Mouse (Mus musculus) kidney, embryonic 15.5 days (tissue): ENCODE results near the gene Stpg4. TPM values are rescaled to one million over a fixed set of nuclear protein-coding genes. Genes with fewer than 3 reads are reported as not detected.

Experiments
- ATAC-seq: fragments of 200-750 bp; cut with Nextera tagmentation; replicated peaks from 2 replicates; pipeline ENCODE4 v1.8.0; 2017; ENCODE audit warnings: moderate TSS enrichment; ENCODE audit not compliant: low FRiP score
- H3K27ac ChIP-seq: fragments of 300-500 bp; sonication (generic); 2 replicates; pipeline ENCODE4 v1.5.1; 2015; ENCODE audit warnings: mild to moderate bottlenecking, inconsistent platforms
- H3K27me3 ChIP-seq: fragments of 300-500 bp; sonication (generic); 2 replicates; pipeline ENCODE4 v1.6.1; 2015; ENCODE audit warnings: inconsistent platforms
- H3K36me3 ChIP-seq: fragments of 300-500 bp; sonication (generic); 2 replicates; pipeline ENCODE4 v1.6.1; 2015; ENCODE audit warnings: inconsistent platforms
- H3K4me1 ChIP-seq: fragments of 300-500 bp; sonication (generic); 2 replicates; pipeline ENCODE4 v1.6.1; 2015; ENCODE audit warnings: inconsistent platforms
- H3K4me2 ChIP-seq: fragments of 300-500 bp; sonication (generic); 2 replicates; pipeline ENCODE4 v1.6.1; 2015; ENCODE audit warnings: moderate library complexity, mild to moderate bottlenecking, inconsistent platforms
- H3K4me3 ChIP-seq: fragments of 300-500 bp; sonication (generic); replicated peaks from 2 replicates; pipeline ENCODE4 v1.5.1; 2015; ENCODE audit warnings: mild to moderate bottlenecking, inconsistent platforms
- H3K9ac ChIP-seq: fragments of 300-500 bp; sonication (generic); 2 replicates; pipeline ENCODE4 v1.6.1; 2015; ENCODE audit warnings: mild to moderate bottlenecking, inconsistent platforms
- H3K9me3 ChIP-seq: fragments of 300-500 bp; sonication (generic); replicated peaks from 2 replicates; pipeline ENCODE4 v1.6.1; 2016; ENCODE audit warnings: inconsistent platforms
- WGBS: fragments of 180-500 bp; shearing (Covaris S2); methylation state at CpG from one replicate; pipeline ENCODE4 v1.1.7; 2015; ENCODE audit warnings: mixed read lengths; 5-methylcytosine and 5-hydroxymethylcytosine counted together
- polyA plus RNA-seq: library from polyadenylated mRNA; unstranded; fragments of >200 nt; fragmentation: Nextera tagmentation; extraction: Ambion mirVana; gene quantifications from 2 replicates; pipeline ENCODE4 v1.2.1, GENCODE M21; 2015

Gene Stpg4
- polyA plus RNA-seq, 1 experiment from 2014 or later = not detected

DNA sequence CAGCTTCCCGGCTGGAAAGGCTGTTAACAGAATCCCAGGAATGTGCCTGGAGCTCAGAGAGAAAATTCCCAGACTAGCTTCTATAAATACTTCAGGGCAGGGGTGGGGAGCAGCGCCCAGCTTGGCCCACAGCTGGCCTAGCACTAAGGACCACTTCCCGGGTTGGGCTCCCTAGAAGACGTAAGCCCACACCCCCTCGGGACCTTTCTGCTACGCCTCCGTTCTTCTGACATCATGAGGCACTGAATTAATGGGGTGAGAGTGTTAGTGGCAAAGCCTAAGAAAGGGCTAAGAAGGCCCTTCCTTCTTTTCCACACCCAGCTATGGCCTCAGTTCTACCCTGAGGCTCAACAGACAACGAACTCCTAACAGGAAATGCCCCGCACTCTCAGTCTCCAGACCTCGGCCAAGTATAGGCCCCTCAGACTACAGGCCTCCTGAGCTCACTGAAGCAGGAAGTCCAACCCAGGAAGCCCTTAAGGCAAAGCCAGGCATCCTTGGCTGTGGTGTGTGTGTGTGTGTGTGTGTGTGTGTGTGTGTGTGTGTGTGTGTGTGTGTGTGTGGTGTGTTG is 51.5 kb downstream of the Stpg4 start:
- no peaks in the 10 kb centered on the region for H3K27me3 ChIP-seq
- H3K27ac ChIP-seq = peak overlapping the region; percentile 81
- no peak overlapping the region for H3K4me3 ChIP-seq
- 12% methylated on average over 10 of the region's 10 CpGs for WGBS
- H3K9me3 ChIP-seq = no peaks in the 10 kb centered on the region
- peaks cover 67% of the 10 kb centered on the region for H3K4me1 ChIP-seq
- ATAC-seq = peak; percentile 76
- no peaks in the 10 kb centered on the region for H3K36me3 ChIP-seq
- H3K9ac ChIP-seq = no peak overlapping the region
- H3K4me2 ChIP-seq = peak overlapping the region; percentile 9; the same call in 1 of the 2 replicates

GRCm38 (mm10) chr17:87373327-87373726 is 54.2 kb downstream of the Stpg4 start:
- ATAC-seq = no peak
- H3K4me1 ChIP-seq = peaks cover 61% of the 10 kb centered on the region
- H3K9ac ChIP-seq = no peak overlapping the region
- no peak overlapping the region for H3K4me3 ChIP-seq
- no peaks in the 10 kb centered on the region for H3K36me3 ChIP-seq
- H3K27me3 ChIP-seq = no peaks in the 10 kb centered on the region
- H3K4me2 ChIP-seq = no peak overlapping the region
- 79% methylated on average over 9 of the region's 9 CpGs for WGBS
- no peaks in the 10 kb centered on the region for H3K9me3 ChIP-seq
- H3K27ac ChIP-seq = no peak overlapping the region

DNA sequence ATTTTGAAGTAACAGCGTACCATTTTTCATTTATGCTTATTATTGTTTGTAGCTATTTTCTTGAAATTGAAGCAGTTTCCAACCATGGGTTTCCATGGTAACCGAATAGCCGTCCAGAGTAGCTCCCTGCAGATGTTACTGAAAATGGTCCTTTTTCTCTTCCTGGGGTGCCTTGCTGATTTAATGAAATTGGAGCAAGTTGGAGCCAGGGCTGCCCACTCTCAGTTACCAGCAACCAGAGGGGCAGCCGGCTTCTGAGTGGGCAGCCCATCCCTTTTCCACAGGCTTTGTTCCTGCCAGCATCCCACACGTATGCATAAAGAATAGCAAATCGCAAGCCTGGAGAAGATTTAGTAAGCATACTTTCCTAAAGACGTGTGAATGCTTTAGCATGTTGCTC is 55.4 kb downstream of the Stpg4 start:
- Histone ChIP-seq H3K27ac (no peak overlapping the region), H3K4me3 (no peak overlapping the region), H3K36me3 (no peaks in the 10 kb centered on the region), H3K4me1 (peaks cover 61% of the 10 kb centered on the region), H3K4me2 (no peak overlapping the region), H3K9ac (no peak overlapping the region), H3K9me3 (no peaks in the 10 kb centered on the region), H3K27me3 (no peaks in the 10 kb centered on the region)
- no peak for ATAC-seq
- 88% methylated on average over 7 of the region's 7 CpGs for WGBS

- no peak overlapping the region for H3K4me3 ChIP-seq
- no peak overlapping the region for H3K4me2 ChIP-seq
- no peaks in the 10 kb centered on the region for H3K9me3 ChIP-seq
- no peaks in the 10 kb centered on the region for H3K36me3 ChIP-seq
- peaks cover 59% of the 10 kb centered on the region for H3K4me1 ChIP-seq
- WGBS = 68% methylated on average over 18 of the region's 18 CpGs
- no peak overlapping the region for H3K9ac ChIP-seq
- H3K27ac ChIP-seq = no peak overlapping the region
- no peak for ATAC-seq
- no peaks in the 10 kb centered on the region for H3K27me3 ChIP-seq
These were observed 58.2 kb downstream of the Stpg4 start for GRCm38 (mm10) chr17:87369270-87369759.

- H3K4me3 ChIP-seq = no peak overlapping the region
- H3K27ac ChIP-seq = no peak overlapping the region
- WGBS = 72% methylated on average over 10 of the region's 10 CpGs
- H3K36me3 ChIP-seq = no peaks in the 10 kb centered on the region
- H3K9ac ChIP-seq = no peak overlapping the region
- ATAC-seq = peak; percentile 23; the same call in 1 of the 2 replicates
- H3K9me3 ChIP-seq = no peaks in the 10 kb centered on the region
- H3K4me2 ChIP-seq = no peak overlapping the region
- no peaks in the 10 kb centered on the region for H3K27me3 ChIP-seq
- peaks cover 56% of the 10 kb centered on the region for H3K4me1 ChIP-seq
These were observed 59.1 kb downstream of the Stpg4 start for GRCm38 (mm10) chr17:87368481-87368880.

- no peak for ATAC-seq
- 0 out of 2 replicates have a peak overlapping the region, but pooled peaks have one; percentile 19 for H3K27ac ChIP-seq
- H3K4me1 ChIP-seq = peaks cover 53% of the 10 kb centered on the region
- no peak overlapping the region for H3K4me2 ChIP-seq
- no peak overlapping the region for H3K9ac ChIP-seq
- H3K9me3 ChIP-seq = no peaks in the 10 kb centered on the region
- WGBS = 42% methylated on average over 3 of the region's 3 CpGs
- H3K4me3 ChIP-seq = no peak overlapping the region
- H3K36me3 ChIP-seq = no peaks in the 10 kb centered on the region
- H3K27me3 ChIP-seq = no peaks in the 10 kb centered on the region
These were observed 59.9 kb downstream of the Stpg4 start for GRCm38 (mm10) chr17:87367640-87368039.

DNA sequence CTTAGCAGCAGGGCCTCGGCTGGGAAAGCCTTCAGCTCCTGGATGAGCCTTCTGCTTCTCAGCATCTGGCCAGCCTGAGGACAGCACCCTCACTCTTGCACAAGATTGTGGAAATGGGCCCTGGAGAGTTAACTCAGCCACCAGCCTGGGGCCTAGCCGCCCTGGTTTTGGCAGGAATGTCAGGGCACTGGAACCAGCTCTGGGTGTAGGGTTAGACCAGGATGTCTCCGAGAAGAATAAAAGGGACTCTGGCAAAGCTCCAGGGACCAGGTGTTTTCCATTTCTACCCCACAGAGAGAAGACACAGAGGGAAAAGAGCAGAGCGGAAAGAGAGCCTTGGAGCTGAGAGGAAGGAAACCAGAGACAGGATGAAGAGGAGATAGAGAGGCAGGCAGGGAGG is 60.3 kb downstream of the Stpg4 start:
- ATAC-seq = no peak
- H3K4me3 ChIP-seq = no peak overlapping the region
- H3K9me3 ChIP-seq = no peaks in the 10 kb centered on the region
- H3K36me3 ChIP-seq = no peaks in the 10 kb centered on the region
- peaks cover 53% of the 10 kb centered on the region for H3K4me1 ChIP-seq
- no peak overlapping the region for H3K4me2 ChIP-seq
- WGBS = 26% methylated on average over 4 of the region's 4 CpGs
- H3K27ac ChIP-seq = peak overlapping the region; percentile 5; the same call in 1 of the 2 replicates
- peak overlapping the region; percentile 21; the same call in 1 of the 2 replicates for H3K9ac ChIP-seq
- no peaks in the 10 kb centered on the region for H3K27me3 ChIP-seq

DNA sequence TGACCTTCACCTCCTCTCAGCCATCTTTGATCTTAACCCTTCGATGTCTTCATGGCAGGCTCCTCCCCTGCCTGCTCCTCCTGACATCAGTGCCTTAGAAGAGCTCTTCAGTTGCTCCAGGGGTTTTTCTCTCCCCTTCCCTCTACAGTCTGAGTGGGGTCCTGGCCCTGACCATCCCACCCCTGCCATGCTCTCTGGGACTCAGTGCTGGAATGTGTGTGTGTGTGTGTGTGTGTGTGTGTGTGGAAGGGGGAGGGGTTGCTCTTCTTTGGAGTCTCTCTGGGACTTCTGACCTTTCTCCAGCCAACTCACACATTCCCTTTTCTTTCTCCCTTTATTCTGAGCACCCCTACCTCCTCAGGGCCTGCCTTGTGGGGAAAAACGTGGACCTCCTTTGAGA is 61.0 kb downstream of the Stpg4 start:
- H3K27ac ChIP-seq = no peak overlapping the region
- WGBS = 17% methylated on average over 2 of the region's 2 CpGs

DNA sequence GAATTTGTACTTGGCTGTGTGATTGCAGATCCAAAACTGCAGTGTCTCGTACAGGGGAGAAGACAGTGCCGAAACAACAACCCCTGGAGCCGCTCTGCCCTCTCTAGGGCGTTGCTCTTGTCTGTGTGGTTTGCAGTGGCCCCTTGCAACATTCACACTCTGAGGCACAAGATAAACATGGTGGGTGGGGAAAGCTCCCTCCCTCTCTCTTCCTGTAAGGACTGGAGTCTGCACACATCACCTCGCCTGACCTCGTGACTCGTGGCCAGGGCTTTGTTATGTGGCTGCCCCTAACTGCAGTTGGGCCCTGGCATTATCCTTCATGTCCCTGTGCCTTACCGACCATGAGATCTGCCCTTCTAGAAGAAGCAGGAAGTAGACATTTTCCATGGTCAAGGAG is 62.3 kb downstream of the Stpg4 start:
- 47% methylated on average over 8 of the region's 8 CpGs for WGBS
- no peaks in the 10 kb centered on the region for H3K27me3 ChIP-seq
- H3K4me1 ChIP-seq = peaks cover 54% of the 10 kb centered on the region
- H3K36me3 ChIP-seq = no peaks in the 10 kb centered on the region
- H3K9me3 ChIP-seq = no peaks in the 10 kb centered on the region
- H3K27ac ChIP-seq = no peak overlapping the region
- no peak overlapping the region for H3K4me2 ChIP-seq
- H3K9ac ChIP-seq = no peak overlapping the region
- no peak for ATAC-seq
- H3K4me3 ChIP-seq = no peak overlapping the region

More for the DNA sequence above, 61.0 kb downstream of the Stpg4 start:
- Histone ChIP-seq H3K4me3 (no peak overlapping the region), H3K4me1 (peaks cover 53% of the 10 kb centered on the region), H3K4me2 (no peak overlapping the region), H3K9me3 (no peaks in the 10 kb centered on the region), H3K36me3 (no peaks in the 10 kb centered on the region), H3K9ac (no peak overlapping the region), H3K27me3 (no peaks in the 10 kb centered on the region)
- ATAC-seq = no peak

GRCm38 (mm10) chr17:87364108-87364507 is 63.4 kb downstream of the Stpg4 start:
- H3K27me3 ChIP-seq = no peaks in the 10 kb centered on the region
- H3K4me2 ChIP-seq = no peak overlapping the region
- peaks cover 43% of the 10 kb centered on the region for H3K4me1 ChIP-seq
- 86% methylated on average over 15 of the region's 15 CpGs for WGBS
- no peak for ATAC-seq
- H3K27ac ChIP-seq = no peak overlapping the region
- no peak overlapping the region for H3K4me3 ChIP-seq
- H3K9me3 ChIP-seq = no peaks in the 10 kb centered on the region
- H3K36me3 ChIP-seq = no peaks in the 10 kb centered on the region
- no peak overlapping the region for H3K9ac ChIP-seq

- H3K4me1 ChIP-seq = peaks cover 15% of the 10 kb centered on the region
- H3K9me3 ChIP-seq = no peaks in the 10 kb centered on the region
- H3K27me3 ChIP-seq = no peaks in the 10 kb centered on the region
- no peak overlapping the region for H3K4me2 ChIP-seq
- H3K36me3 ChIP-seq = no peaks in the 10 kb centered on the region
- WGBS = 66% methylated on average over 3 of the region's 3 CpGs
- no peak overlapping the region for H3K9ac ChIP-seq
- no peak for ATAC-seq
- no peak overlapping the region for H3K27ac ChIP-seq
- H3K4me3 ChIP-seq = no peak overlapping the region
These were observed 66.4 kb downstream of the Stpg4 start for GRCm38 (mm10) chr17:87361132-87361531.

GRCm38 (mm10) chr17:87357506-87357905 is 70.0 kb downstream of the Stpg4 start:
- Histone ChIP-seq H3K9ac (no peak overlapping the region), H3K27me3 (no peaks in the 10 kb centered on the region), H3K4me2 (no peak overlapping the region), H3K9me3 (no peaks in the 10 kb centered on the region), H3K4me1 (peaks cover 18% of the 10 kb centered on the region), H3K36me3 (no peaks in the 10 kb centered on the region), H3K27ac (no peak overlapping the region), H3K4me3 (no peak overlapping the region)
- WGBS = 76% methylated on average over 9 of the region's 9 CpGs
- no peak for ATAC-seq

- Histone ChIP-seq H3K4me2 (no peak overlapping the region), H3K9ac (no peak overlapping the region), H3K4me1 (peaks cover 30% of the 10 kb centered on the region), H3K9me3 (no peaks in the 10 kb centered on the region), H3K36me3 (no peaks in the 10 kb centered on the region), H3K4me3 (no peak overlapping the region), H3K27me3 (no peaks in the 10 kb centered on the region), H3K27ac (no peak overlapping the region)
- ATAC-seq = no peak
- WGBS = 77% methylated on average over 5 of the region's 5 CpGs
These were observed 71.3 kb downstream of the Stpg4 start for GRCm38 (mm10) chr17:87356261-87356660.
